Mouse (Mus musculus): Measurements from ENCODE around the gene Ttyh2. TPM values are rescaled to one million over a fixed set of nuclear protein-coding genes. Genes with fewer than 3 reads are reported as not detected.
A peak's percentile ranks its signal among the peaks of the same experiment; 100 is the strongest.

Gene Ttyh2
- total RNA-seq, 2 experiments from 2014 or later = 27.4 to 27.7 TPM

- DNase-seq = no peak
Measured at GRCm38 (mm10) chr11:114682321-114682900, 7.2 kb downstream of the Ttyh2 start.

GRCm38 (mm10) chr11:114683029-114683721 is 7.9 kb downstream of the Ttyh2 start:
- DNase-seq = no peak

GRCm38 (mm10) chr11:114683722-114684621 is 8.7 kb downstream of the Ttyh2 start:
- no peak for DNase-seq

GRCm38 (mm10) chr11:114684627-114685373 is 9.6 kb downstream of the Ttyh2 start:
- DNase-seq = peak; percentile 38

GRCm38 (mm10) chr11:114685526-114686040 is 10.4 kb downstream of the Ttyh2 start:
- no peak for DNase-seq

- no peak for DNase-seq
Measured at GRCm38 (mm10) chr11:114686221-114686959, 11.2 kb downstream of the Ttyh2 start.

- no peak for DNase-seq
Measured at GRCm38 (mm10) chr11:114687574-114688188, 12.4 kb downstream of the Ttyh2 start.

GRCm38 (mm10) chr11:114688729-114689128 is 13.5 kb downstream of the Ttyh2 start:
- DNase-seq = no peak

- no peak for DNase-seq
Measured at GRCm38 (mm10) chr11:114690192-114690591, 15.0 kb downstream of the Ttyh2 start.

GRCm38 (mm10) chr11:114691454-114692182 is 16.4 kb downstream of the Ttyh2 start:
- no peak for DNase-seq

GRCm38 (mm10) chr11:114692601-114693000 is 17.4 kb downstream of the Ttyh2 start:
- DNase-seq = no peak

GRCm38 (mm10) chr11:114693456-114693855 is 18.2 kb downstream of the Ttyh2 start:
- no peak for DNase-seq

- no peak for DNase-seq
Measured at GRCm38 (mm10) chr11:114694451-114694850, 19.2 kb downstream of the Ttyh2 start.

GRCm38 (mm10) chr11:114698496-114698895 is 23.3 kb downstream of the Ttyh2 start:
- no peak for DNase-seq

GRCm38 (mm10) chr11:114699511-114699910 is 24.3 kb downstream of the Ttyh2 start:
- peak; percentile 78 for DNase-seq

- no peak for DNase-seq
Measured at GRCm38 (mm10) chr11:114702311-114702995, 27.2 kb downstream of the Ttyh2 start.

- DNase-seq = no peak
Measured at GRCm38 (mm10) chr11:114702996-114703361, 27.7 kb downstream of the Ttyh2 start.

- peak; percentile 43 for DNase-seq
Measured at GRCm38 (mm10) chr11:114704071-114704913, 29.1 kb downstream of the Ttyh2 start.

GRCm38 (mm10) chr11:114706358-114706757 is 31.1 kb downstream of the Ttyh2 start:
- no peak for DNase-seq
